Mouse (Mus musculus) mature B cell (primary cell): Measurements from ENCODE around the gene St8sia6.

ENCODE experiments used
- in situ Hi-C: fragments of 300-500 bp; cut with MboI; formaldehyde crosslinking; loops from 2 replicates; pipeline ENCODE4 v1.14.3; 2019

The St8sia6 gene

DNA sequence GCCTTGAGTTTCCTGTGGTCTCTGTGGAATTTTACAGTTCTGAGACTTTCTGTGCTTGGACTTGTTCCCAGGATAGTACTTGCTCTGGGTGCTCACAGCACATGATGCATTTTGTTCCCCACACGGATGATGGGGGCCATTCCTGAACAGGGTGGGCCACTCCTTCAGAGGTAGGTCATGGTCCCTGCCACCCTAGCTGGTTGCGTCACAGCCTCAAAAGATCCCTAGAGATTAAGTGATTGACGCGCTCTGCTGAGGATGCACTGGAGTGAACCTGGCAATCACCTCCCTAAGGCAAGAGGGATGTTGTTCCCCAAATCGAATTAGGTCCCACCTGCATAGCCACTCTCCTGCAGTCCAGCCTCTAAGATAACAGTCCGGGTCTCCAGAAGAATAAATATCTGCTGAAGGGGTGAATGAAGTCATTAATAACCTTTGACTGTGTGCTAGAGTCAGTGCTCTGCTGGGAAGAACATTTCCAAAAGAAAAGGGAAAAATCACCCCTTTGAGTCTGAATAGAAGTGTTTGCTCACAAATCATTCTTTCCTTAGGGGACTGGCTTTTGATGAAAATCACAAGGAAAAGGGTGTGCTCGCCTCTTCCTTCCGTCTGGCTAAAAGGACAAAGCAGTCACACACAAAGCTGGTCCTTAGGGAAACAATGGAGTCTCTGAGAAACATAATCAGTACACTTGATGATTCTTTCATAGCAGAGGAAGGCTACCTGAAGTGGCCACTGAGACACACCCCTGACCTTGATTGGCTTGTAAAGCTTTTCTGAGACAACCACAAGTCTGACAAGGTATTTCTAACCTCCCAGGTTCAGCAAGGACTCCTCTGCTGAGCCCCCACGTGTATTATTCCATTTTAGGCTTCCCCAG is 26.1 kb downstream of the St8sia6 start:
- in situ Hi-C loops, result no loop called here

DNA sequence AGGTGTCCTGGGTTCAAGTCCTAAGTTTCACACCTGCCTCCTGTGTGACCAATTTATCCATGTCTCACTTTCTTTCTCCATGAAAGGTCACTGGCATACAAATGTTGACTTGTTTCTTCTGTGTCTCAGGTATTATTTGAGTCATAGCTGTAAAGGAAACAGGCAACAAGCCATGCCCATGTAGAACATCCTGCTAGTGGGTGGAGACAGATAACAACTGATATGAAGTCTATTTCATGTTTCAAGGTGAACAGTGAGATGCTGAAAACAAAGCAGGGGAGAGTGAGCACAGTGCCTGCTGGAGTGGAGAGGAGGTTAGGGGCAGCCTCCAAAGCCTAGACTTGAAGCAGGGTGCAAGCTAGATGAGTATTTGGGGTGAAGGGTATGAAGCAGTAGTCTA is 33.5 kb downstream of the St8sia6 start:
- in situ Hi-C loops, result no loop called here

DNA sequence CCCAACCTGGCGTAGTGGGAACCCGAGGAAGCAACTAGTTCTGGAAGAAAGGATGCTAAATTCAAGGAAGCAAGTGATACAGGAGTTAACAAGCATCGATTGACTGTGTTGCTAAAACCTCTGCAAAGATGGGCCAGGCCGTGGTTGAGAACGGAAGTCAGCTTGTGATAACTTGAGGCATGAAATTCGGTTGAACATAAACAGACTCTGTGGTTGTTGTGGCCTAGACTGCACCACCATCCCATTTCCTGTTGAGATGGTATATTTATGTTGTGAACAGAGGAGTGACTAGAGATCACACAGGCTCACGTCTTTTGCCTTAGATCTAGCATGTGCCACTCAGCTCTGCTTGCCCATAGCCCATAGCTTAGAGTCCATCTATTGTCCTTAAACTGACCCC is 36.5 kb downstream of the St8sia6 start:
- in situ Hi-C loops, result no loop called here

DNA sequence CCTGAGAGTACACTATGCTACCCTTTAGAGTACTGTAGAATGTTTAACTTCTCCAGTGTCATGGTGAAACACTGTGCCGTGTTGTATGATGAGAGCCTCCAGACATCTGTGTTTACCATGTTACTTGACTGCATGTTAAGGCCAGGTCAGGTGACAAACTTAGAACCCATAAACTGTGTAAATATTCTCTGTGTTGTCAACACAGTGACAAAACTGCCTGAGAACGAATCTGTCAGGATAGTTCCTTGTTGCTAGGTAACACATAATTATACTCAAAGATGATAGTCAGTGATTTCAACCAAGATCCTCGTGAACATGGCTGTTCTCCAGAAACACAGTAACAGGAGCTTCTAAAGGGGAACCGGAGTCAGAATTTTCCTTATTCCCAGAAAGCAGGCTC is 38.1 kb downstream of the St8sia6 start:
- in situ Hi-C loops, result no loop called here

DNA sequence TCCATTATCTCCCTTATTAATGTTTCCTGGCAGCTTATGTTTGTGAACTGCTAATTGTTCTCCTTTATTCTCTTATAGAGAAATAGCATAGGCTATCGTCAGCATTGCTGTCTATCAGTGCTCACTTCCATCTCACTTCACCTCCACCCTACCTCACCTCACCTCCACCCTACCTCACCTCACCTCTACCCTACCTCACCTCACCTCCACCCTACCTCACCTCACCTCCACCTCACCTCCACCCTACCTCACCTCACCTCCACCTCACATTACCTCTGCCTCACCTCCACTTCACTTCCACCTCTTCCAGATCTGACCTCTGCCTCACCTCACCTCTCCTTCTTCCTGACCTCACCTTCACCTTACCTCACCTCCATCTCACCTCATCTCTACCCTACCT is 42.2 kb downstream of the St8sia6 start:
- in situ Hi-C loops, result no loop called here

GRCm38 (mm10) chr2:13750777-13751176 is 43.1 kb downstream of the St8sia6 start:
- in situ Hi-C loops, result no loop called here

- in situ Hi-C loops, result no loop called here
These were observed 43.8 kb downstream of the St8sia6 start for GRCm38 (mm10) chr2:13750089-13750488.

DNA sequence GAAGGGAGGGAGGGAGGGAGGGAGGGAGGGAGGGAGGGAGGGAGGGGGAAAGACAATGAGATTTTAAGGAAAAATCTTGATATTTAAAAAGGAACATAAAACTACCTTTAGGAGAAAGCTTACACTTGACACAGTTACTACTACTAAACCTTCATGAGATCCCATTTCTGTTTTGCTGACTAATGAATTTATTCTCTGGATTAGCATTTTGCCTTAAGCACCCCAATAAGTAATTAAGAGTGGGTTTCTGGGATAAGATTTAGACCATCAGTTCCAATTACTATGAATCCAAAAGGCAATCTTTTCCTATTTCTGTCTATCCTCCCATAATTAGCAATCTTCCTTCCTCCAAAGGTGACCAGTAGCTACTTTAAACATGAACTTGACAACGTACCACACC is 44.7 kb downstream of the St8sia6 start:
- in situ Hi-C loops, result no loop called here

DNA sequence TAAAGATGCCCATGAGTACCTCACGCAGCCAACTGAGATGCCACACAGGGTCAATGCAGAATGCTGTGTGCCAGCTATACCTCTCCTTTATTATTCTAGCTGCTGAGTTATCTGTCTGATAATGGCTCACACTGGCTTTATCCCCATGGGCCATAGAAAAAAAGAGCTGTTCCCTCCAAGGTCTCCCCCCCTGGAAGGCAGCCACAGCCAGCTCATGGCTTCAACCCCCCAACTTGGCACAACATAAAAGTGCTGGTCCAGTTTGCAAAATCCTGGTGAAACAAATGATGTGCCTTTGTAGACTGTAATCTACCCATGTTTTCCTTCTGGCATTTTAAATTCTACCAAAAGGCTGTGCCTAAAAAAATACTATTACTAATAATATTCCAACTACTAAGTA is 46.3 kb downstream of the St8sia6 start:
- in situ Hi-C loops, result no loop called here

GRCm38 (mm10) chr2:13746023-13746422 is 47.8 kb downstream of the St8sia6 start:
- in situ Hi-C loops, result no loop called here

- in situ Hi-C loops, result no loop called here
These were observed 55.2 kb downstream of the St8sia6 start for GRCm38 (mm10) chr2:13738704-13739103.

- in situ Hi-C loops, result no loop called here
These were observed 66.0 kb downstream of the St8sia6 start for GRCm38 (mm10) chr2:13727901-13728300.

GRCm38 (mm10) chr2:13725592-13725991 is 68.3 kb downstream of the St8sia6 start:
- in situ Hi-C loops, result no loop called here

- in situ Hi-C loops, result no loop called here
These were observed 71.6 kb downstream of the St8sia6 start for GRCm38 (mm10) chr2:13722241-13722640.

GRCm38 (mm10) chr2:13718628-13719185 is 75.2 kb downstream of the St8sia6 start:
- in situ Hi-C loops, result no loop called here

- in situ Hi-C loops, result no loop called here
These were observed 85.1 kb downstream of the St8sia6 start for GRCm38 (mm10) chr2:13708785-13709184.

DNA sequence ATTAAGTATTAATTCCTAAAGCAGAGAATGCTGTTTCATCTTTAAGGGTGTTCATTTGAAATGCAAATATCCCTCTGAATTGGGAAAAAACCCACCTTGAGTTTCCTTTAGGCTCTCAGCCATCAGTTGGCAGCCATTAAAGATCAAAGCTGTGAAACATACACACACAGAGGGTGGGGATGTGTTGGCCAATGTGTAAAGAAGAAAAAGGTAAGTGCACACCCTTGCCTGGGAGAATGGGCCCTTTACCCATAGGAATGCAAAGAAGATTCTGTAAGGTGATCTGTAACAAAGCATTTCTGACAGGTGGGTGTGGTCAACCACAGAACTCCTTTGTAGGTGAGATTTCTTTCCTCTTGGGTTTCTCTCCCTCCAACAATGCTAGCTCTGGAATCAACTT is 96.3 kb downstream of the St8sia6 start:
- in situ Hi-C loops, result no loop called here

- in situ Hi-C loops, result no loop called here
These were observed 99.4 kb downstream of the St8sia6 start for GRCm38 (mm10) chr2:13694417-13694816.

GRCm38 (mm10) chr2:13684380-13684779 is 109.5 kb downstream of the St8sia6 start:
- in situ Hi-C loops, result no loop called here

- in situ Hi-C loops, result no loop called here
These were observed 110.7 kb downstream of the St8sia6 start for GRCm38 (mm10) chr2:13683205-13683570.

DNA sequence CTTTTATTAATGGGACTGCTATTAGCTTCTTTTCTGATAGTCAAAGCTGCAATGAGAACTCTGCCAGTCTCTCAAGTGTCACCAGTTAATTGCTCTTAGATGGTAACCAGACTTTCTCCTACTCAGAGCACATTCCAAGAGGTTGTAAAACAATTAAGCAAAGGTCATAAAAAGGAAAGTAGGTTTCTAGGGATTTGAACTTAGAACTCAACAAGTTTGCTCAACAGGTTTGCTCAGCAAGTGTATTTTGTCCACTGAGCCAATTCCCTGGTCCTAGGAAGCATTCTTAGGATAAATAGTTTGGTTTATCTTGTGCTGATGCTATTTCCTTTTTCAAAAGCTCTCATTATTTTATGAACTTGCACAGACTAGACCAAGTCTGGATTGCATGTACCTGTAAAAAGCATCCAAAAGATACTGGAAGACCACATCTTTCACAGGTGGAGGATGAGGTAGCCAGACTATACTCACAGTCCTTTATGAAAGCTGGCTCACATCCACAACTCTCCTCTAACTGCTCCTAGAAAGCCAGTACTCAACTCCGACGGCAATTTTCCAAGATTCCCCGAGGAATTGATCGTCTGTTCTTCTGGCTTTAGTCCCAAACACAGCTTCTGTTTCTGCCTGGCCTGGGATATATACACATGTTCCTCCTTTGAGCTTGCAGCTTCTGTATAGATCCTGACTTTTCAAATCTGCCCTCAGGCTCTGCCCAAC is 111.2 kb downstream of the St8sia6 start:
- in situ Hi-C loops, result no loop called here

- in situ Hi-C loops, result no loop called here
These were observed 120.9 kb downstream of the St8sia6 start for GRCm38 (mm10) chr2:13672946-13673345.

GRCm38 (mm10) chr2:13672426-13672825 is 121.4 kb downstream of the St8sia6 start:
- in situ Hi-C loops, result no loop called here
